Mouse (Mus musculus) adipocyte (in vitro differentiated cells): ENCODE data around the gene Cbr3.
"Not testable (repeated sequence)": the region's sequence is repeated elsewhere in the genome, so short reads cannot be mapped to it uniquely, and the experiment has no call there.

Source experiments
- DNase-seq: peaks from one replicate; pipeline ENCODE4 v3.0.0-alpha.2; 2016; ENCODE audit warnings: low spot score

Cbr3 gene

DNA sequence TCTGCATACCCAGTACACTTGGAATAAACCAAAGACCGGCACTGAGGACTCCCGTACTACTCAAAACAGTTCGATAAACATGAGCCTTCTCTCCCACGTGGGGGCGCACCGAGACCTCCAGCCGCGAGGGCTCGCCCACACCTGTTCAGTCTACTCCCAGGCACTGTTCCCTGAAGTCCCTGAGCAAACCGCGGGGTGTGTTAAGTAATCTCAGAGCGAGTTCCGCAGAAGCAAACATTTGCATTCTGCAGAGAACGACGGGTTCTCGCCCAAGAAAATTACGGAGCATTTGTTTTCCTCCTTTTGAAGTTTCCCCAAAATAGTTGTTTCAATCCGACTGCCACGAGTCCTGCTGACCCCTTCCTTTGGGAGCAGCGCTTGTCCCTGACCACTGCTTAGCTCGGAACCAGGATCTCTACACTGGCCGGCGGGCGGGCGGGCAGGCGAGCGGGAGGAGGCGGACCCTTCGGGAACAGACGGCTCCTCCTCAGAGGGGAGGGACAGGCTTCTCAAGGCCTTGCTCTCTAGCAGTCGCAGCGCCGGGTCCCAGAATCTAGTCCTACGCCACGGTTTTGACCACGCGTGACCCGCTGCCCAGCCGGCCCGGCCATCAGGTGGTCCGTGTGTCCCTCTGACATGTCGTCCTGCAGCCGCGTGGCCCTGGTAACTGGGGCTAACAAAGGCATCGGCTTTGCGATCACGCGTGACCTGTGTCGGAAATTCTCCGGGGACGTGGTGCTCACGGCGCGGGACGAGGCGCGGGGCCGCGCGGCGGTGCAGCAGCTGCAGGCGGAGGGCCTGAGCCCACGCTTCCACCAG is at the start of gene Cbr3:
Cbr3 (plus strand) TSS at position 527 of the 819 bp plus-strand sequence.
- peak; percentile 88 for DNase-seq

DNA sequence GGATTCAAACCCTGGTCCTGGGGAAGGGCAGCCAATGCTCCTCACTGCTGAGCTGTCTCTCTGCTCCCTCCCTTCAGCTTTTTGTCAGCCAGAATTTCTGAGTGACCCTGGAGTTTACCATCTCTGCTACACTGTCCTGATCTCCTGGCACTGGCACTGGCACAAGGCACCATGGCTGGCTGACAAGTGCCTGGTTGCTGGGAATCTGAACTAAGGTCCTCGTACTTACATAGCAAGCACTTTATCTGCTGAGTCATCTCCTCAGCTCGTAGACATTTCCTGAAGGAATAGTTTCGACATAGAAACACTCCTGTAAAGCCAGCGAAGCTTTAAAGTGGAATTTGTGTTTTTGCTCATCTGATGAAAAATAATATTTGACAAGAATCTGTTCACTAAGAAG is 39.0 kb upstream of the Cbr3 start:
- DNase-seq, result peak; percentile 92

DNA sequence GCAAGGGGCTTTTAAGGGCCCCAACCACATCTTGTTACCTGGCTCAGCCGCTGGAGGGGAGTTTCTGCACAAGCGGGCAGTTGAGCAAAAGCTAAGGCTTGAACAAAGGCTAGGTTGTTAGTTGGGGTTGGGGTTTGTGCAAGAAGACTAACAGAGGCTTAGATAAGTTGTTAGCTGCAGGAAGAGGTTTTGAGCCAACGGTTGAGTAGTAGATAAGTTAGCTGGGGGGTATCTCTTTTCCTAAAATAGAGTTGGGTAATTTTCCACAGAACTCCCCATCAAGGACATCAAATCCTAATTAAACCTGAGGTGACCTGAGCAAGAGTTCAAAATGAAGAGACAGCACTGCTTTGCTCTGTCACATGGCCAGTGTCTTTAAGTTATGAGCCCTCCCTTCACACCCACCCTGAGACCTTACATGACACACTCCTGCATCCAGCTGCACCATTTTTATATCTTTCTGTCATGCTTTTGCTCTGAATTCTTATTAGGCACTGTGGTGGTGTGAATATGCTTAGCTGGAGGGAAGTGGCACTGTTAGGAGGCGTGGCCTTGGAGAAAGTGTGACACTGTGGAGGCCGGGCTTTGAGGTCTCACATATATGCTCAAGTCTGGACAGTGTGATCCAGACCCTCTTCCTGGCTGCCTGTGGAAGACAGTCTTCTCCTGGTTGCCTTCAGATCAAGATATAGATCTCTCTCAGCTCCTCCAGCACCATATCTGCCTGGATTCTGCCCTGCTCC is 34.4 kb upstream of the Cbr3 start:
- DNase-seq, result peak; percentile 2

DNA sequence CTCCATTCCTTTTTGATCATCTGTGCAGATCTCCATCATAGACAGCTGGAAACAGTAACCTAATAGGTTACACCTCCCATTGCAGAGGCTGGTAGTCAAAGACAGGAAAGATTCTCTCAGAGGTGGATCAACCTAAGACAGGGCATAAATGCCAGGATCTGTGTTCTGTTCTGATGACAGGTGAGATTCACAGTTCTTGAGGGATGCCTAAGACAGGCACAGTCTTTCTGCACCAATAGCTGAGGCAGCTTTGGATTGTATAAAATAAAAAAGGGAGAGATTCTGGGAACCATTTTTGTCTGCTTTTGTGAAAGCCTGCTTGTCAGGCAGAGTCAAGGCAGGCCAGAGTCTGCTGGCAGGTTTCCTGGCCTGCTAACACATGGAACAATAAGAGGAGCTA is 15.0 kb upstream of the Cbr3 start:
- no peak for DNase-seq

DNA sequence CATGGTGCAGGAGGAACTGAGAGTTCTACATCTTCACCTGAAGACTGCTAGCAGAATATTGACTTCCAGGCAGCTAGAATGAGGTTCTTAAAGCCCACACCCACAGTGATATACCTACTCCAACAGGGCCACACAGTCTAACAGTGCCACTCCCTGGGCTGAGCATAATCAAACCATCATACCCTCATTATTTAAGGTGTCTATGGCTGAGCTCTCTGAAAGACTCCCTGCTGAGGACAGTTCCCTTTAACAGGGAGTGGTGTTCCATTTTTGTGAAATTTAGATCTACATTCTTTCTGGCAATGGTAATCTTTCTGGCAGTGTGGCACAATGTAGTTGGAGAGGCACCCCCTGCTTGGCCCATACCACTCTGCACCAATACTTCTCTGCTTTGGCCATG is 13.5 kb upstream of the Cbr3 start:
- DNase-seq, result no peak

DNA sequence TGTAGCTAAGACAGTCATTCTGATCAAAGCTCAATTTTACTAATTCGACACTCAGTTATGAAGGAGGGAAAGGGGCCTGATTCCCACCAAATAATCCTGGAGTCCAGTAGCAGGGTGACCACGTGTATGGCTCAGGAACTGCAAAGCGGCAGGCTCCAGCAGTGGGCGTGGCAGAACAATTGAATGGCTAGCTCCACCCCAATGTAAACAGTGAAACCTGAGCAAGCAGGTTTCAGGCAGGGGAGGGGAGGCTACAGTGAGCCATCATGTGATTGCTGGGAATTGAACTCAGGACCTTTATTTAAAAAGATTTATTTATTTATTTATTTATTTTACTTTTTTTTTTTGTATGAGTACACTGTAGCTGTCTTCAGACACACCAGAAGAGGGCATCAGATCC is 12.5 kb upstream of the Cbr3 start:
- not testable (repeated sequence) for DNase-seq

DNA sequence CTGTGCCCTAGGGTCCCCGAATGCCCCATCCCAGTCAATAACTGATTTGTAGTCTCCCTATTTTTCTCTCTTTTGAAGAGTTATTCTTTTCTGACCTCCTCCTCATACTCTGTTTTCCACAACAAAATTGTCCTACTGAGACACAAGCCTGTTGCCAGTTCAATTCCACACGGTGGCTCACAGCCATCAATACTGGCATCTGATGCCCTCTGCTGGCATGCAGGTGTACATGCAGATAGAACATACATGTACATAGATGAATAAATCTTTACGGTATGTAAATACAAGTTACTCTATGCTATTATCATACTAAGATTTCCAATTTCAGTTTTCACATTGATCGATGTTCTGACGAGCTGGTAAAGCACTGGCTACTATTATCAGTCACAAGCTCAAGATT is 12.0 kb upstream of the Cbr3 start:
- no peak for DNase-seq

DNA sequence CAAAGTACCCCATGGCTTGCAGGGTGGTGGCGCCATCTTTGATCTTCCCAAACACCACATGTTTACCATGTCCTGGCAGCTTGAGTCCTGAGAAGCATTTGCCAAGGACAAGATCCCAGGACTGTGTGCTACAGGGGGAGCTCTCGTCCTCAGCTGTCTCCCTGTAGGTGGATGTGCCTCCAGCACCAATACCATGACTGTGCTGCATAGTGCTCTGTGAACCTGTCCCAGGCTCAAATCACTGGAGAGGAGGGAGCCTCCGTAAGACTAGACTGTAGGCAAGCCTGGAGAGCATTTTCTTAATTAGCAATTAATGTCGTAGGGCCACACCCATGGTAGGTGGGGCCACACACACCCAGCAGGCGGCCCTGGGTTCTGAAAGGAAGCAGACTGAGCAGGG is 6.6 kb upstream of the Cbr3 start:
- no peak for DNase-seq

DNA sequence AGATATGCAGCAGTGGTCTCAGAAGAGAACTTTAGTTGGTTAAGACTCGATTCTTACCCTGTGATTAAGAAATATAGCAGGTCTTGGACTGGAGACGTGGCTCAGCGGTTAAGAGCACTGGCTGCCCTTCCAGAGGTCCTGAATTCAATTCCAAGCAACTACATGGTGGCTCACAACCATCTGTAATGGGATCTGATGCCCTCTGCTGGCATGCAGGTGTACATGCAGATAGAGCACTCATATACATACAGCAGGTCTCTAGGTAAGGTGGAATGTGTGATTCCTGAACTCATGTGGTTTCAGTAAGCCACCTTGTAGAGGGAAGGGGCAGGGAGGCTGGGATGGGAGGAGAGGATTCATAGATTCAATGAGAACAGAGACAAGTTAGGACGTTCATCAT is 4.8 kb upstream of the Cbr3 start:
- no peak for DNase-seq

DNA sequence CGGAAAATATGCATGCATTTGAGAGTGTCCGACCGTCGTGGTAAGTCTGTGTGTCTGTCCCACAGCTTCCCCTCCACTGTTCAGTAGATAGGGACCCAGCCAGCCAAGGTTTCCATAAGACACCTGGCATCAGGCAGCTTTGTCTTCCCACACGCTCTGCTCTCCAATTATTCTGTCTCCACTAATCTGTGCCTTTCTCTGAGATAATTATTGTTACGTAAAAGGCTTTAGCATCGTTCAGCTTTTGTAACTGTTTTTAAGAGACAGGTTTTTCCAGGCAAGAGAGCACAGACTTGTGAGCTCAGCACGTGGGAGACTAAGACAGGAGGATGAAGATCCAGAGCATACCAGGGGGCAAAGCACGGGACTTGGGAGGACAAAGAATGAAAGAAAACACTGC is 3.9 kb upstream of the Cbr3 start:
- no peak for DNase-seq

DNA sequence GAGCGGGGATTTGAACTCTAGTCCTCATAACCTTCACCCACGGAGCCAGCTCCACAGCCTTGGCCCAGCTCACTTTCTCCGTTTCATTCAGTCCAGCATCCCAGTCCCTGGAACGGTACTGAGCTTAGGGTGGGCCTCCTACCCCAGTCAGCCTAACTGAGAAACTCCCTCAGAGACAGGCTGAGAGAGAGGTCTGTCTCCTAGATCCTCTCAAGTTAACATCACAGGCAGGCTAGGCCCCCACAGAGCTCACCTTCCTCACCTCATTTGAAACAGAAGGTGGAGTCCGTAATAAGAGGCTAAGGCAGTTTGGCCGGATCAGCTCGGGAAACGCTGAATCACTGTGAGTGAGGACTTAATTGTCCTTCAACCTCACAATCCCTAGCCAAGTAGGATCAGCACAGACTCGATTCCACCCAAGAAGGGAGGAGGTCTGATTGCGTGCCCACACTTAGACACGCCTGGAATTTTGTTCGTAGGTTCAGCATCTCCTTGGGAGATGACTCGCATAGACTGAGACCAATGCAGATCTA is 793 bp upstream of the Cbr3 start:
- DNase-seq, result no peak

DNA sequence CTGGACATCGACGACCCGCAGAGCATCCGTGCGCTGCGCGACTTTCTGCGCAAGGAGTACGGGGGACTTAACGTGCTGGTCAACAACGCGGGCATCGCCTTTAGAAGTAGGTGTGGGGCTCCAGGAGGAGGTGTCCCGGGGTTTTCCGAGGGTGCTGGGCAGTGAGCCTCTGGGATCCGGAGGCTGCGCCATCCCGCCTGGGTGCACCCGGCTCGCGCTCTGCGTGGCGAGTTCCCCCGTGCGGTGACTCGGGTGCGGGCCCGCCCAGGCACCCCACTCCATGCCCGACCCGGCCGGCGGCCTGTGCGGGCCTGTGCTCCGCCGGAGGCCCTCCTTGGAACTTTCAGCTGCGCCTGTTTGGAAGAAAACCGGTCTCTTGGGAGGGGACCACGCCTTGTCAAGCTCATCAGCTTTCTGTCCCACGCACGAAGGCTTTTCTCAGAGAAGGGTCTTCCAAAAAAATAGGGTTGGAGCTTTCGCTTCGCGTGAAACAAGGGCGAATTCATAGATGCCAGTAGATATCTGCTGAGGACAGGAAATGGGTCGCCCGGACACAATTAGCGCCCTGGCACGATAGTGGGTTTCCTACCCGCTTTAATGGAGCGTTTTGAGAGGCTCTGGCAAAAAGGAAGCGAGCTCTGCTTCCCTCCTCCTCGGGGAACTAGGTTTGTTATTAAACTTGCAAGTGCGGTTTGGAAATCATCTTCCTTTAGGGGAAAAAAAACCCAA is 657 bp downstream of the Cbr3 start:
- DNase-seq, result peak; percentile 52

DNA sequence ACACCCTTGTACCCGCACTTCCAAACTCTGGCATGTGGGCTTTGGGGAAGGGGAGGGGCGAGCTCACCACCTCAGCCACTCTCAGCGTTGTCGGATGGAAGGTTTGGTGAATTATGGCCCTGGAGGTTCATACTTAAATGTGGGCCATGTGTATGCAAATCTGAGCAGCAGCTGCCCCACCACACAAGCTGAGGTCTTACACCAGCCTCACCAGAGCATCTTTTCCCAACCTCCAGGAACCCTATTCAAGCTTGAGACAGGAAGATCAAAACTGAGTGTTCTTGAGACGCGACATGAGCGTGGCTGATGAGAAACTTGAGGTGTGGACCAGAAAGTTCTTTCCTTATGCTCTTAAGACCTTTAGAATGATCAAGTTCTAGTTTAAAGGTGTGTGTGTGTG is 1.4 kb downstream of the Cbr3 start:
- DNase-seq, result no peak

DNA sequence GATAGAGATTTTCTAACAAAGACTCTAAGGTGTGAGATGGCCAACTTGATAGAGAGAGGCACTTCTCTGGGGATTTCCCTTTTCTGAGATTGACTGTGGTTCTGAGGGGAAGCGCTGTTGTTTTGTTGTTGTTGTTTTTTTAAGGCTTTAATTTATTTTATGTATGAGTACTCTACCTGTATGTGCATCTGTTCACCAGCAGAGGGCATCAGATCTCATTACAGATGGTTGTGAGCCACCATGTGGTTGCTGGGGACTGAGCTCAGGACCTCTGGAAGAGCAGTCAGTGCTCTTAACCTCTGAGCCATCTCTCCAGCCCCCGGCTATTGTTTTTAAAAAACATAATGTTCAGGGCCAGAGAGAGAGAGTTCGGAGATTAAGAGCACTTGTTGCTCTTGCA is 2.8 kb downstream of the Cbr3 start:
- not testable (repeated sequence) for DNase-seq

DNA sequence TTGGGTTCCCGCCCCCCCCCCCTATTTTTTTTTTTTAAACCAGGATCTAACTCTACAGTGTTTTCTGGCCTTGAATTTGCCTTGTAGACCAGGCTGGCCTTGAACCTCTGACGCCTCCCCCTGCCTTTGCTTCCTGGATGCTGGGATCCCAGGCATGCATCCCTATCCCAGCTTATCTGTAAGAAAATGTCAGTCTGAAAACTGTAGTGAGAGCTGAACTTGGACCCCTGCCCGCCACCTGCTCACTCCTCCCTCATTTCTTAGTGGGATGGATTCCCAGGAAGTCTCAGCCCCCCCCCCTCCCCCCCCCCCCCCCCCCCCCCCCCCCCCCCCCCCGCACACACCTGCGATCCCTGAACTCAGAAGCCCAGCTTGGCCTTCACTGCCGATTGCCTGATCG is 3.4 kb downstream of the Cbr3 start:
- DNase-seq, result no peak

DNA sequence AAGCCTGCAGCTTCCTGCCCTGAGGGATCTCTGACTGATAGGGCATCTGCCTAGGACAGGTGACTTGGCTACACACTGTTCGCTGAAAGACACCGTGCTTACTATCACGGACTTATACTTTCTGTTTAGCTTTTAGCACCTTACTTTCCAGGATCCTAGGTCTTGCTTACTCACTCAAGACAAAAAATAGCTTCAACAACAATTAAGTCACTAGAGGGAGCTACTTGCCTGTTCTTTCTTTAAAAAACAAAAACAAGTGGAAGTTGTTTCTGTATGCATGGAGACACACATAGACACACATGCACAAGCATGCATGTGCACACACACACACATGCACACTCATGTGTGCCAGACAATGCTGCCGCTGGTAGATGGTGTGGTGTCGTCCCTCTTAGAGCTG is 3.9 kb downstream of the Cbr3 start:
- peak; percentile 71 for DNase-seq

DNA sequence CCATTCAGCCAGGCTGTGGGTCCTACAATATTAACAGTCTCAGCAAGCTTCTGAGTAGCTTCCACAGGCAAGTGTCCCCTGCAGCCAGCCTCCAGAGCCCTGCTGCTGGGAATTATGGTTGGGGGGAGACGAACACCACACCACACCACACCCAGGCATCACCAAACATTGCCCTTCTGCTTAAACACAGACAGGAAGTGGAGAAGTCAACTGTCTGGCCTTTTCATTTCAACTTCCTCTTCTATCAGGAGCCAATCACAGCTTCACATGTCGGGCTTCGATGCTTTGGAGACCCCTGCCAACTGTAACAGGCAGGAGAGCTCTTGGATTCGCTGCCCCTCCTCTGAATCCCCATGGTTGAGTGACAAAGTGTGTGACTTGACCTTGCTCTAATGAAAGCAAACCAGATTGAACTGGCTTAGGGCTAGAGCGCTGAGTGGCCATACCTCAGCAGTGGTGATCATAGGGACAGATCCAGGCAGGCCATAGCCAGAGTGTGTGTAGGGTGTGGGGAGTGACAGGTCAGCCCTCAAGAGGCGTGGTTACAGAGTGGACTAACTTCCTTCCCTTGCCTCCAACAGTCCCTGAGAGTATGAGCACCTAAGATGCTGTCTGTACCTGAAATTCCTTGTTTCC is 8.3 kb downstream of the Cbr3 start:
- DNase-seq, result no peak

DNA sequence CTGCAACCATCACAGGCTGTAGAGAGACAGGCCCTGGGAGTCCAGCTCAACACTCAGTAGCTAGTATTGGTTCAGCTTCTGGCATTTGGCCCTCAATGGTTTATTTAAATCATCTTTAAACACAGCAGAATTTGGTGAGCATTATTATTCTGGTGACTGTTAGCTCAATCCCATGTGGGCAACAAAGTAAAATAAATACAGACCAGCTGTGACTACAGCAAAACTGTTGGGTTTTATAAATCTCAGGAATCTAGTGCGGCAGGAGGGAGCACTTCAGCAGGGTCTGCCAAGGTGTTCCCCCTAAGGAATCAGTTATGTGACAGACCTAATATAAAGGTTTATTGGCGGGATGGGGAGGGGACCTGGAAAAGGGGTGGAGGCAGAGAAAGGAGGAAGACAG is 9.7 kb downstream of the Cbr3 start:
- DNase-seq, result no peak

DNA sequence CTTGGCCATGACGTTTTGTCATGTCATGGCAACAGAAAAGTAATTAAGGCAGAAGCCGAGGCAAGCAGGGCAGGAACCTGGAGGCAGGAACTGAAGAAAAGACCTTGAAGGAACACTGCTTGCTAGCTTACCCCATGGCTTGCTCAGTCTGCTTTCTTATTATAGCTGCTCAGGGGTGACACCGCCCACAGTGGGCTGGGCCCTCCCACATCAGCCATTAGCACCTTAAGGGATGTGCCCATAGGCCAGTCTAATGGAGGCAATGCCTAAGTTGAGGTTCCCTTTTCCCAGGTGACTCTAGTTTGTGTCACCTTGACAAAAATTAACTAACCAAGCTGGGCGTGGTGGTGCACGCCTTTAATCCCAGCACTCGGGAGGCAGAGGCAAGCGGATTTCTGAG is 24.1 kb downstream of the Cbr3 start:
- no peak for DNase-seq

DNA sequence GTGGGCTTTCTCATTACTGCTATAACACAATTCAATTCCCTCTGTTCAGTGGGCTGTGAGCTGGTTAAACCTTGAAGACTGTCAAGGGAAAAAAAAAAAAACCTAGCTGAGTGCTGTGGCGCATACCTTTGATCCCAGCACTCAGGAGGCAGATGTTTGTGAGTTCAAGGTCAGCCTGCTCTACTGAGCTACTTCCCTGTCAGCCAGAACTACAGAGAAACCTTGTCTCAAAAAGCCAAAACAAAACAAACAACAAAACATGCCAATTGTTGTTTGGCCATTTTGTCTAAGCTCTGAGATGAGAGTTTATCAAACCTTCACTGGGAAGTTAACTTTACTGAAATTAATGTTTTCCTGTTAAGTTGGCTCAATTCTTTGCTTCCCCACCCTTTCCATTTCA is 26.2 kb downstream of the Cbr3 start:
- no peak for DNase-seq

DNA sequence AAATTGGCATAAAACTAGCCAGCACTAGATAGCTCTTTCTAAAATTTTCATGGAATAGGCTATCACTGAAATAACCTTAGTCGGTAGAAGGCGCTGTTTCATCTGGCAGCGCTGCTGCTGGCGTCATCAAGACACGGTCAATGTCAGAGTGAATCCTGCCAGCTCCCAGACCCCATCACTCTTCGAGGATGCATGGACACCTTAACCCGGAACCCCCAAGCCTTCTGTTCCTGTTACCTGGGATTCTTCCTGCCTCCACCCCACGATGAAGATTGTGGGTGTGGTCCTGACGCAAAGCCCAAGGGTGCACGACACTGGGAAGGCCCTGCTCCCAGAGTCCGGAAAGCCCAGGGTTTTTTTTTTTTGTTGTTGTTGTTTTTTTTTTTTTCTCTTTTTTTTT is 27.9 kb downstream of the Cbr3 start:
- peak; percentile 94 for DNase-seq
